Mouse (Mus musculus): Measurements from ENCODE around the gene Aldh1l1. TPM values are rescaled to one million over a fixed set of nuclear protein-coding genes. Genes with fewer than 3 reads are reported as not detected.

The Aldh1l1 gene
- total and polyA plus RNA-seq, 3 experiments = 0.11 to 0.13 TPM; not detected in 1

DNA sequence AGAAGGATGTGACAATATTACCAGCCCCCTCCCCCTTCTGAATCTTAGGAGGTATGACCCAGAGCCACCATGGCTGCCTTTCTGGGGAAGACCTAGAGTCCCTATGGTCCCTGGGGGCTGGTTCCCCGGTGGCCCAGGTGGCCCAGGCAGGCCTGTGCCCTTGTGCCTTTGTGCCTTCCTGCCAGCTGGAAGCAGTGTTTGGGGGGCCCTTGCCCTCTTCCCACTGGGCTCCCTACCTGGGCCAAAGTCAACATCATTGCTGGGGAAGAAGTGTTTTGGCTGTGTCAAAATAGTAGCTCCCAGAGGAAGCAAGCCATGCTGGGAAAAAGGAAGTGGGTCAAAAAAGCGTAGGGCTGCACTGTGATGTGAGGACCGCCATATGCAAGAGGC, 11.9 kb upstream of the Aldh1l1 start:
- H3K9me3 ChIP-seq (replicated peaks; ENCODE audit: low read length) = no peaks in the 10 kb centered on the region

DNA sequence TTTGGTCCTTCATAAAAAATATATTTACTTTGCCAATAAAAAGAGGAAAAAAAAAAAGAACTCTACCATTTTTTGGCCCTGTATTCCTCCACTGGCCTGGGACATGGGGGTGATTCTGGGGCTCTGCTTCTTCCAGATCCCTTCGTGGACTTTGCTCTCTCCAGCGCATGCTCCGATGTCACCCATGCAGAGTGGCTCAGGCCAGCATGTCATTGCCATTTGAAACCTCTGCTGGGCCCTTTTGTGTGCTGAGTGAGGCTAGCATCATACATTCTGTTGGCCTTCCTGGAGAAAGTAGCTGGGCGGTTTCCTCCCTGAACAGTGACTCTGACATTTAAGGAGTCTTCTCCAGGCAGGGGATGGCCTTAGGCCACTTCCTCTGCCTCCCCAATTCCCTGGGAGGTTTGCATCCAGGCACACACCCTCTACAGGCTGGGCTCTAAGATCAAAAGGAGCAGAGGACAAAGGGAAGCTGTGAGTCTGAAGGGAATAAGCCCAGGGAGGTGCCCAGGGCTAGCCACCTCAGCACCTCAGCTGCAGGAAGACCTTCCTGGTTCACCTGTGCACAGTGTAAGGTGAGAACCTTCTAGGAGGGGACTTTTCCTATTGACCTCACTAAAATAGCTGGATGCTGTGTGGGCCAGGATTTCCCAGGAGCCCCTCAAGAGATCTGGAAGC, 10.9 kb upstream of the Aldh1l1 start:
- dilution Hi-C loops (cut with MboI; ENCODE audit: extremely low pct_ligation_motif_present, extremely low pct_unique_long_range_greater_than_20kb, low sequenced_read_pairs) = no loop called here
- H3K4me1 ChIP-seq (ENCODE audit: control insufficient read depth in 1 of 2, insufficient read depth in 2 of 2) = peaks cover 3 to 9% of the 10 kb centered on the region in 2 experiments; a peak in 3 of 4 replicates
- H3K9me3 ChIP-seq (replicated peaks; ENCODE audit: low read length) = no peaks in the 10 kb centered on the region
- H3K36me3 ChIP-seq (replicated peaks in 1 of 2; ENCODE audit: control insufficient read depth in 1 of 2, insufficient read depth in 1 of 2, low read length in 1 of 2) = no peaks in the 10 kb centered on the region
- no peak overlapping the region for H3K4me2 ChIP-seq (ENCODE audit: insufficient read depth, low read depth, poor library complexity, severe bottlenecking)
- in situ Hi-C loops (cut with MboI; ENCODE audit: low pct_ligation_motif_present, low pct_unique_long_range_greater_than_20kb, low sequenced_read_pairs) = no loop called here
- H3K79me2 ChIP-seq (replicated peaks; ENCODE audit: control insufficient read depth, extremely low read depth, insufficient read depth, poor library complexity, severe bottlenecking) = no peaks in the 10 kb centered on the region
- TF ChIP-seq USF2 (conservative IDR thresholded peaks at IDR 0.05; ENCODE audit: low read depth, low read length) (no peak), MYC (IDR thresholded peaks at IDR 0.05; ENCODE audit: low read depth, low read length) (no peak), JUND (conservative IDR thresholded peaks at IDR 0.05; ENCODE audit: low read depth, low read length) (no peak), NELFE (IDR thresholded peaks at IDR 0.05; ENCODE audit: low read depth, low read length) (no peak)
- peaks cover 94% of the 10 kb centered on the region for H3K27me3 ChIP-seq (replicated peaks)
- H3K9ac ChIP-seq (ENCODE audit: insufficient read depth, low read depth) = no peak overlapping the region
- H3K4me3 ChIP-seq (replicated peaks in 1 of 3; ENCODE audit: low read depth in 2 of 3, low read length in 2 of 3, poor library complexity in 1 of 3) = no peak overlapping the region
- no peak overlapping the region for H3K27ac ChIP-seq (ENCODE audit: insufficient read depth, low read depth)
- DNase-seq (ENCODE audit: extremely low read depth) = no peak

More for the DNA sequence above, 11.9 kb upstream of the Aldh1l1 start:
- H3K79me2 ChIP-seq (replicated peaks; ENCODE audit: control insufficient read depth, extremely low read depth, insufficient read depth, poor library complexity, severe bottlenecking) = no peaks in the 10 kb centered on the region
- DNase-seq (ENCODE audit: extremely low read depth) = no peak
- H3K4me2 ChIP-seq (ENCODE audit: insufficient read depth, low read depth, poor library complexity, severe bottlenecking) = no peak overlapping the region
- no peak overlapping the region for H3K9ac ChIP-seq (ENCODE audit: insufficient read depth, low read depth)
- dilution Hi-C loops (cut with MboI; ENCODE audit: extremely low pct_ligation_motif_present, extremely low pct_unique_long_range_greater_than_20kb, low sequenced_read_pairs) (no loop called here), in situ Hi-C loops (cut with MboI; ENCODE audit: low pct_ligation_motif_present, low pct_unique_long_range_greater_than_20kb, low sequenced_read_pairs) (no loop called here)
- no peaks in the 10 kb centered on the region for H3K36me3 ChIP-seq (replicated peaks in 1 of 2; ENCODE audit: control insufficient read depth in 1 of 2, insufficient read depth in 1 of 2, low read length in 1 of 2)
- H3K27ac ChIP-seq (ENCODE audit: insufficient read depth, low read depth) = no peak overlapping the region
- peaks cover 3 to 9% of the 10 kb centered on the region in 2 experiments; a peak in 3 of 4 replicates for H3K4me1 ChIP-seq (ENCODE audit: control insufficient read depth in 1 of 2, insufficient read depth in 2 of 2)
- H3K27me3 ChIP-seq (replicated peaks) = peaks cover 95% of the 10 kb centered on the region
- TF ChIP-seq GABPA (IDR thresholded peaks at IDR 0.05; ENCODE audit: insufficient replicate concordance, low read depth, low read length) = no peak
- H3K4me3 ChIP-seq (replicated peaks in 1 of 3; ENCODE audit: low read depth in 2 of 3, low read length in 2 of 3, poor library complexity in 1 of 3) = no peak overlapping the region

DNA sequence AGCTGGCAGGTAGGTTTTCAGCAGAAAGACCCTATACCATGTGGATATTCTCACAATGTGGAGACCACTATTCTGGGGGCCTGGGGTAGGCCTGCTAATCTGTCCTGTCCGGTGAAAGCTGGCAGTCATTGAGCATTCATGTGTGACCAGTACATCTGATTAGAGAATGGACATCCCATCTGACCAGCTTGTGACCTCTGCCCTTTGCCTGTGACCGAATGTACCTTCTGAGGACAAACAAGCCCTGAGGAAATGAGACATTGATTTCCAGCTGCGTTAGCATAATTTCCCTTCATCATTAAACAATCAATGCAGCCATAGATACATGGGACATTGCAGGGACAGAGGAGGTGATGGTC, 10.4 kb upstream of the Aldh1l1 start:
- Histone ChIP-seq H3K4me1 (ENCODE audit: control insufficient read depth in 1 of 2, insufficient read depth in 2 of 2) (peaks cover 3 to 9% of the 10 kb centered on the region in 2 experiments; a peak in 3 of 4 replicates), H3K27me3 (replicated peaks) (peaks cover 94% of the 10 kb centered on the region), H3K9me3 (replicated peaks; ENCODE audit: low read length) (no peaks in the 10 kb centered on the region), H3K4me3 (replicated peaks in 1 of 3; ENCODE audit: low read depth in 2 of 3, low read length in 2 of 3, poor library complexity in 1 of 3) (no peak overlapping the region), H3K36me3 (replicated peaks in 1 of 2; ENCODE audit: control insufficient read depth in 1 of 2, insufficient read depth in 1 of 2, low read length in 1 of 2) (no peaks in the 10 kb centered on the region), H3K9ac (ENCODE audit: insufficient read depth, low read depth) (no peak overlapping the region), H3K27ac (ENCODE audit: insufficient read depth, low read depth) (no peak overlapping the region), H3K4me2 (ENCODE audit: insufficient read depth, low read depth, poor library complexity, severe bottlenecking) (no peak overlapping the region), H3K79me2 (replicated peaks; ENCODE audit: control insufficient read depth, extremely low read depth, insufficient read depth, poor library complexity, severe bottlenecking) (no peaks in the 10 kb centered on the region)
- DNase-seq (ENCODE audit: extremely low read depth) = no peak
- in situ Hi-C loops (cut with MboI; ENCODE audit: low pct_ligation_motif_present, low pct_unique_long_range_greater_than_20kb, low sequenced_read_pairs) = no loop called here
- TF ChIP-seq MXI1 (IDR thresholded peaks at IDR 0.05; ENCODE audit: low read depth, low read length) (no peak), JUN (IDR thresholded peaks at IDR 0.05; ENCODE audit: insufficient read depth, low read depth, low read length) (no peak), MEF2A (IDR thresholded peaks at IDR 0.05; ENCODE audit: borderline replicate concordance, low read depth, low read length) (no peak), MAZ (IDR thresholded peaks at IDR 0.05; ENCODE audit: low read depth, low read length) (no peak), NRF1 (IDR thresholded peaks at IDR 0.05; ENCODE audit: low read depth, low read length) (no peak), CTCF (conservative IDR thresholded peaks at IDR 0.05 in 1 of 2, IDR thresholded peaks at IDR 0.05 in 1 of 2; ENCODE audit: low read depth in 2 of 2, low read length in 2 of 2) (no peak), BHLHE40 (IDR thresholded peaks at IDR 0.05; ENCODE audit: low read depth, low read length) (no peak), SMC3 (IDR thresholded peaks at IDR 0.05; ENCODE audit: low read depth, low read length) (no peak), ETS1 (conservative IDR thresholded peaks at IDR 0.05; ENCODE audit: low read depth, low read length) (no peak), CHD2 (IDR thresholded peaks at IDR 0.05; ENCODE audit: low read length) (no peak), USF2 (conservative IDR thresholded peaks at IDR 0.05; ENCODE audit: low read depth, low read length) (no peak), RAD21 (IDR thresholded peaks at IDR 0.05; ENCODE audit: low read depth, low read length) (no peak)
- dilution Hi-C loops (cut with MboI; ENCODE audit: extremely low pct_ligation_motif_present, extremely low pct_unique_long_range_greater_than_20kb, low sequenced_read_pairs) = no loop called here

All from CH12.LX (cell line).